ENCODE assay signal across 7 mouse cellular contexts in genomic region chr14:54409980-54410810, GRCm38 (mm10). TPM values are rescaled to one million over a fixed set of nuclear protein-coding genes. Genes with fewer than 3 reads are reported as not detected.
DNase-seq lines count a peak whose midpoint lies in the region; ATAC-seq and TF ChIP-seq lines count a peak whose summit lies in the region.

No protein-coding gene starts in this region.

- 47% methylated on average over 17 of the region's 17 CpGs for WGBS in kidney, adult 2 months
- WGBS in lung, postnatal 0 days, result 16% methylated on average over 17 of the region's 17 CpGs
- 25% methylated on average over 17 of the region's 17 CpGs for WGBS in stomach, postnatal 0 days

- H3K27ac ChIP-seq in bone marrow macrophage, adult 2 months (ENCODE audit: insufficient read depth, low read depth, low read length), result peak overlapping the region; percentile 50
- H3K27ac ChIP-seq in kidney, adult 2 months (ENCODE audit: insufficient read depth, low read depth, low read length), result peak overlapping the region; percentile 57
- H3K27ac ChIP-seq in lung, postnatal 0 days (ENCODE audit: low read length), result peak overlapping the region; percentile 92
- peak overlapping the region; percentile 87 for H3K27ac ChIP-seq in stomach, postnatal 0 days (replicated peaks)

- no peaks in the 10 kb centered on the region for H3K27me3 ChIP-seq in kidney, adult 2 months (replicated peaks; ENCODE audit: control insufficient read depth, insufficient read depth, low read length)
- H3K27me3 ChIP-seq in lung, postnatal 0 days (replicated peaks; ENCODE audit: insufficient read depth, low read length), result no peaks in the 10 kb centered on the region
- H3K27me3 ChIP-seq in stomach, postnatal 0 days (ENCODE audit: control insufficient read depth, insufficient read depth, low read length), result no peaks in the 10 kb centered on the region

- peak; percentile 64 to 68 for DNase-seq in heart, adult 18-20 months
- peak; percentile 88 for DNase-seq in kidney, adult 2 months
- peak; percentile 85 for DNase-seq in lung, postnatal 0 days (ENCODE audit: low spot score)
- peak; percentile 85 for DNase-seq in stomach, postnatal 0 days (ENCODE audit: low spot score)
- DNase-seq in layer of hippocampus, adult 11-12 months (ENCODE audit: low spot score), result no peak
- DNase-seq in cerebellum, adult 8-10 months, result no peak

- no peaks in the 10 kb centered on the region for H3K36me3 ChIP-seq in kidney, adult 2 months (ENCODE audit: control insufficient read depth, insufficient read depth, low read length)
- no peaks in the 10 kb centered on the region for H3K36me3 ChIP-seq in lung, postnatal 0 days (ENCODE audit: insufficient read depth, low read length)
- H3K36me3 ChIP-seq in stomach, postnatal 0 days (ENCODE audit: control insufficient read depth, insufficient read depth, low read length), result no peaks in the 10 kb centered on the region

- peak; percentile 81 for ATAC-seq in lung, postnatal 0 days
- ATAC-seq in stomach, postnatal 0 days (ENCODE audit: low FRiP score, low TSS enrichment), result peak; percentile 87

- TF ChIP-seq EP300 in lung, postnatal 0 days (IDR thresholded peaks at IDR 0.05), result no peak
- no peak for TF ChIP-seq EP300 in stomach, postnatal 0 days (optimal IDR thresholded peaks at IDR 0.05)

- peak overlapping the region; percentile 34; the same call in 1 of the 2 replicates for H3K9ac ChIP-seq in lung, postnatal 0 days (replicated peaks; ENCODE audit: low read depth)
- H3K9ac ChIP-seq in stomach, postnatal 0 days (ENCODE audit: low read length), result 0 out of 2 replicates have a peak overlapping the region, but pooled peaks have one; percentile 38

- H3K4me1 ChIP-seq in bone marrow macrophage, adult 2 months (ENCODE audit: control insufficient read depth, insufficient read depth, low read length), result peaks cover 25% of the 10 kb centered on the region
- peaks cover 11% of the 10 kb centered on the region; the same call in 1 of the 2 replicates for H3K4me1 ChIP-seq in kidney, adult 2 months (ENCODE audit: control insufficient read depth, insufficient read depth, low read length)
- peaks cover 30% of the 10 kb centered on the region for H3K4me1 ChIP-seq in lung, postnatal 0 days (ENCODE audit: insufficient read depth, low read depth, low read length)
- H3K4me1 ChIP-seq in stomach, postnatal 0 days (replicated peaks; ENCODE audit: control insufficient read depth, insufficient read depth), result peaks cover 13% of the 10 kb centered on the region

- TF ChIP-seq CTCF in bone marrow macrophage, adult 2 months (IDR thresholded peaks at IDR 0.05; ENCODE audit: low read depth, low read length), result no peak
- TF ChIP-seq CTCF in kidney, adult 2 months (conservative IDR thresholded peaks at IDR 0.05; ENCODE audit: insufficient read depth, insufficient read length, low read depth, low read length), result no peak
- peak; percentile 24 for TF ChIP-seq CTCF in lung, postnatal 0 days (IDR thresholded peaks at IDR 0.05)
- TF ChIP-seq CTCF in stomach, postnatal 0 days (IDR thresholded peaks at IDR 0.05; ENCODE audit: low read depth), result no peak

- no peak for TF ChIP-seq POLR2A in bone marrow macrophage, adult 2 months (IDR thresholded peaks at IDR 0.05; ENCODE audit: borderline replicate concordance, low read depth, low read length)
- TF ChIP-seq POLR2A in kidney, adult 2 months (IDR thresholded peaks at IDR 0.05; ENCODE audit: low read depth, low read length), result peak; percentile 17

- H3K4me2 ChIP-seq in lung, postnatal 0 days (replicated peaks; ENCODE audit: low read depth, low read length), result peak overlapping the region; percentile 49
- H3K4me2 ChIP-seq in stomach, postnatal 0 days (replicated peaks; ENCODE audit: low read depth), result peak overlapping the region; percentile 44

- no peaks in the 10 kb centered on the region for H3K9me3 ChIP-seq in lung, postnatal 0 days (ENCODE audit: low read length)
- no peaks in the 10 kb centered on the region for H3K9me3 ChIP-seq in stomach, postnatal 0 days (ENCODE audit: control insufficient read depth, low read length)

- H3K4me3 ChIP-seq in bone marrow macrophage, adult 2 months (ENCODE audit: insufficient read depth, low read length), result peak overlapping the region; percentile 6; the same call in 1 of the 2 replicates
- peak overlapping the region; percentile 38 for H3K4me3 ChIP-seq in kidney, adult 2 months (ENCODE audit: insufficient read depth, low read depth, low read length)
- H3K4me3 ChIP-seq in lung, postnatal 0 days (ENCODE audit: low read depth, low read length), result peak overlapping the region; percentile 12; the same call in 1 of the 2 replicates
- peak overlapping the region; percentile 23; the same call in 1 of the 2 replicates for H3K4me3 ChIP-seq in stomach, postnatal 0 days (ENCODE audit: low read depth, low read length)

RNA-seq across cellular contexts. Expression of gene Slc7a7, which starts 7.4 kb away (rescaled TPM):
- 30.9 and 32.7 TPM in 2 replicates for polyA plus RNA-seq in bone marrow macrophage, adult 2 months (2012; ENCODE audit: insufficient read depth, insufficient read length, missing spikeins)
- 1 to 10 TPM; 4.8 to 6.5 TPM for total RNA-seq in heart, adult 18-20 months (2021)
- 454 and 464 TPM in 2 replicates for polyA plus RNA-seq in kidney, adult 2 months (2012; rRNA removed)
- 20.7 and 24.3 TPM in 2 replicates for polyA plus RNA-seq in lung, postnatal 0 days (2015; fragmentation: Nextera tagmentation; extraction: Ambion mirVana)
- polyA plus RNA-seq in stomach, postnatal 0 days (2015; fragmentation: Nextera tagmentation; extraction: Ambion mirVana), result 9.3 and 9.5 TPM in 2 replicates

RNA-seq across cellular contexts. Expression of gene Mrpl52, which starts 16.5 kb away (rescaled TPM):
- polyA plus RNA-seq in bone marrow macrophage, adult 2 months (2012; ENCODE audit: insufficient read depth, insufficient read length, missing spikeins), result 88.5 and 89.7 TPM in 2 replicates
- 100 to 1,000 TPM; 122 to 150 TPM for total RNA-seq in heart, adult 18-20 months (2021)
- 366 and 425 TPM in 2 replicates for polyA plus RNA-seq in kidney, adult 2 months (2012; rRNA removed)
- 251 and 266 TPM in 2 replicates for polyA plus RNA-seq in lung, postnatal 0 days (2015; fragmentation: Nextera tagmentation; extraction: Ambion mirVana)
- polyA plus RNA-seq in stomach, postnatal 0 days (2015; fragmentation: Nextera tagmentation; extraction: Ambion mirVana), result 312 and 339 TPM in 2 replicates

RNA-seq across cellular contexts. Expression of gene Mmp14, which starts 21.2 kb away (rescaled TPM):
- polyA plus RNA-seq in bone marrow macrophage, adult 2 months (2012; ENCODE audit: insufficient read depth, insufficient read length, missing spikeins), result 20.2 and 24.9 TPM in 2 replicates
- total RNA-seq in heart, adult 18-20 months (2021), result 10 to 100 TPM; 12.4 to 15.3 TPM
- 37.2 and 42.1 TPM in 2 replicates for polyA plus RNA-seq in kidney, adult 2 months (2012; rRNA removed)
- polyA plus RNA-seq in lung, postnatal 0 days (2015; fragmentation: Nextera tagmentation; extraction: Ambion mirVana), result 150 and 155 TPM in 2 replicates
- 63.9 and 70.4 TPM in 2 replicates for polyA plus RNA-seq in stomach, postnatal 0 days (2015; fragmentation: Nextera tagmentation; extraction: Ambion mirVana)

RNA-seq across cellular contexts. Expression of gene Oxa1l, which starts 49.6 kb away (rescaled TPM):
- polyA plus RNA-seq in bone marrow macrophage, adult 2 months (2012; ENCODE audit: insufficient read depth, insufficient read length, missing spikeins), result 84.0 and 93.1 TPM in 2 replicates
- total RNA-seq in heart, adult 18-20 months (2021), result 10 to 100 TPM; 82.6 to 90.6 TPM
- 153 and 182 TPM in 2 replicates for polyA plus RNA-seq in kidney, adult 2 months (2012; rRNA removed)
- 31.5 and 35.0 TPM in 2 replicates for polyA plus RNA-seq in lung, postnatal 0 days (2015; fragmentation: Nextera tagmentation; extraction: Ambion mirVana)
- polyA plus RNA-seq in stomach, postnatal 0 days (2015; fragmentation: Nextera tagmentation; extraction: Ambion mirVana), result 30.5 and 31.7 TPM in 2 replicates

RNA-seq across cellular contexts. Expression of gene Lrp10, which starts 53.7 kb away (rescaled TPM):
- 64.2 and 81.2 TPM in 2 replicates for polyA plus RNA-seq in bone marrow macrophage, adult 2 months (2012; ENCODE audit: insufficient read depth, insufficient read length, missing spikeins)
- total RNA-seq in heart, adult 18-20 months (2021), result 10 to 100 TPM; 40.0 to 47.8 TPM
- polyA plus RNA-seq in kidney, adult 2 months (2012; rRNA removed), result 168 and 211 TPM in 2 replicates
- polyA plus RNA-seq in lung, postnatal 0 days (2015; fragmentation: Nextera tagmentation; extraction: Ambion mirVana), result 92.5 and 96.5 TPM in 2 replicates
- 59.3 and 70.0 TPM in 2 replicates for polyA plus RNA-seq in stomach, postnatal 0 days (2015; fragmentation: Nextera tagmentation; extraction: Ambion mirVana)

Comparison
In these comparisons a context has a peak if more than half of its experiments do, and no peak if none do; other contexts are left out.
1. DNase-seq: peak in heart, adult 18-20 months (2 of 2), kidney, adult 2 months (single experiment), lung, postnatal 0 days (single experiment) and stomach, postnatal 0 days (single experiment); none in layer of hippocampus, adult 11-12 months (single experiment) and cerebellum, adult 8-10 months (single experiment).
2. RNA of gene Slc7a7, which starts 7.4 kb away (polyA plus RNA-seq): 454 to 464 TPM in kidney, adult 2 months; 30.9 to 32.7 TPM in bone marrow macrophage, adult 2 months, 20.7 to 24.3 TPM in lung, postnatal 0 days and 9.3 to 9.5 TPM in stomach, postnatal 0 days; every median in the first group is over 10 times any median in the second.
3. Peak in every context shown above with its lines, with median percentiles within 50 percentile points of each other: H3K27ac ChIP-seq and H3K4me3 ChIP-seq.